Mouse (Mus musculus) erythroblast, embryonic 14.5 days (primary cell): ENCODE measurements around the gene Prf1. TPM values are rescaled to one million over a fixed set of nuclear protein-coding genes. Genes with fewer than 3 reads are reported as not detected.

ENCODE experiments used
- H3K27me3 ChIP-seq: 2 replicates; pipeline ENCODE4 v1.6.1; 2012; ENCODE audit warnings: inconsistent platforms; ENCODE audit not compliant: control insufficient read depth
- H3K36me3 ChIP-seq: 2 replicates; pipeline ENCODE4 v1.6.1; 2012; ENCODE audit warnings: mild to moderate bottlenecking, inconsistent platforms; ENCODE audit not compliant: control insufficient read depth
- H3K4me1 ChIP-seq: 2 replicates; pipeline ENCODE4 v1.6.1; 2012; ENCODE audit warnings: inconsistent platforms; ENCODE audit not compliant: control insufficient read depth
- H3K4me3 ChIP-seq: replicated peaks from 2 replicates; pipeline ENCODE3; 2012; ENCODE audit warnings: moderate library complexity, mild to moderate bottlenecking, inconsistent platforms
- H3K9me3 ChIP-seq: 2 replicates; pipeline ENCODE4 v1.6.1; 2012; ENCODE audit warnings: low read length, inconsistent platforms, mixed read lengths; ENCODE audit not compliant: control insufficient read depth
- GATA1 ChIP-seq: IDR thresholded peaks from 2 replicates; pipeline ENCODE4 v1.6.1; 2012; ENCODE audit warnings: low read length, inconsistent platforms, mixed read lengths
- TAL1 ChIP-seq: IDR thresholded peaks from 3 replicates; pipeline ENCODE4 v1.6.1; 2012; ENCODE audit warnings: low read length, inconsistent platforms, mixed read lengths
- polyA plus RNA-seq: library from polyadenylated mRNA; stranded (reverse); fragments of >175 nt; gene quantifications from 2 replicates; pipeline ENCODE4 v1.2.3, GENCODE M21; 2012

Gene Prf1
- polyA plus RNA-seq, 1 experiment = not detected

- Histone ChIP-seq H3K4me3 (no peak overlapping the region), H3K4me1 (no peaks in the 10 kb centered on the region), H3K27me3 (peaks cover 32% of the 10 kb centered on the region), H3K9me3 (no peaks in the 10 kb centered on the region), H3K36me3 (no peaks in the 10 kb centered on the region)
- no peak for TF ChIP-seq TAL1
- TF ChIP-seq GATA1 = no peak
Observed at GRCm38 (mm10) chr10:61272089-61272626, 25.5 kb upstream of the Prf1 start.

- Histone ChIP-seq H3K9me3 (no peaks in the 10 kb centered on the region), H3K4me1 (no peaks in the 10 kb centered on the region), H3K36me3 (no peaks in the 10 kb centered on the region), H3K4me3 (no peak overlapping the region), H3K27me3 (peaks cover 32% of the 10 kb centered on the region)
- TF ChIP-seq TAL1 = no peak
- TF ChIP-seq GATA1 = no peak
Observed at GRCm38 (mm10) chr10:61272631-61273030, 25.0 kb upstream of the Prf1 start.

GRCm38 (mm10) chr10:61273081-61273843 lies 24.4 kb upstream of the Prf1 start, which contains the start of gene Adamts14:
Gene Adamts14, minus strand, starts transcription at chr10:61273438.
- Histone ChIP-seq H3K9me3 (no peaks in the 10 kb centered on the region), H3K27me3 (peaks cover 32% of the 10 kb centered on the region), H3K4me1 (no peaks in the 10 kb centered on the region), H3K36me3 (no peaks in the 10 kb centered on the region), H3K4me3 (no peak within 1 kb of the TSS)
- TF ChIP-seq GATA1 (no peak), TAL1 (no peak)

- no peaks in the 10 kb centered on the region for H3K4me1 ChIP-seq
- peaks cover 32% of the 10 kb centered on the region for H3K27me3 ChIP-seq
- no peak overlapping the region for H3K4me3 ChIP-seq
- no peaks in the 10 kb centered on the region for H3K36me3 ChIP-seq
- TF ChIP-seq GATA1 (no peak), TAL1 (no peak)
- no peaks in the 10 kb centered on the region for H3K9me3 ChIP-seq
Observed at GRCm38 (mm10) chr10:61273844-61274215, 23.8 kb upstream of the Prf1 start.

GRCm38 (mm10) chr10:61274532-61274931 lies 23.1 kb upstream of the Prf1 start:
- Histone ChIP-seq H3K4me1 (no peaks in the 10 kb centered on the region), H3K27me3 (peaks cover 32% of the 10 kb centered on the region), H3K36me3 (no peaks in the 10 kb centered on the region), H3K9me3 (no peaks in the 10 kb centered on the region), H3K4me3 (no peak overlapping the region)
- TF ChIP-seq TAL1 (no peak), GATA1 (no peak)

GRCm38 (mm10) chr10:61275669-61276110 lies 21.9 kb upstream of the Prf1 start:
- peaks cover 32% of the 10 kb centered on the region for H3K27me3 ChIP-seq
- H3K36me3 ChIP-seq = no peaks in the 10 kb centered on the region
- TF ChIP-seq TAL1 = no peak
- no peak for TF ChIP-seq GATA1
- H3K9me3 ChIP-seq = no peaks in the 10 kb centered on the region
- H3K4me1 ChIP-seq = no peaks in the 10 kb centered on the region
- no peak overlapping the region for H3K4me3 ChIP-seq

GRCm38 (mm10) chr10:61277051-61277450 lies 20.6 kb upstream of the Prf1 start:
- Histone ChIP-seq H3K9me3 (no peaks in the 10 kb centered on the region), H3K4me3 (no peak overlapping the region), H3K27me3 (peaks cover 31% of the 10 kb centered on the region), H3K36me3 (no peaks in the 10 kb centered on the region), H3K4me1 (no peaks in the 10 kb centered on the region)
- no peak for TF ChIP-seq GATA1
- TF ChIP-seq TAL1 = no peak

GRCm38 (mm10) chr10:61277918-61278674 lies 19.5 kb upstream of the Prf1 start:
- no peaks in the 10 kb centered on the region for H3K36me3 ChIP-seq
- H3K4me3 ChIP-seq = no peak overlapping the region
- no peaks in the 10 kb centered on the region for H3K4me1 ChIP-seq
- no peaks in the 10 kb centered on the region for H3K9me3 ChIP-seq
- TF ChIP-seq TAL1 = no peak
- TF ChIP-seq GATA1 = no peak
- peaks cover 21% of the 10 kb centered on the region for H3K27me3 ChIP-seq

- Histone ChIP-seq H3K4me1 (no peaks in the 10 kb centered on the region), H3K9me3 (no peaks in the 10 kb centered on the region), H3K36me3 (no peaks in the 10 kb centered on the region), H3K27me3 (no peaks in the 10 kb centered on the region), H3K4me3 (no peak overlapping the region)
- no peak for TF ChIP-seq GATA1
- TF ChIP-seq TAL1 = no peak
Observed at GRCm38 (mm10) chr10:61281115-61281514, 16.5 kb upstream of the Prf1 start.
